Comparison of ENCODE assay signal across 13 mouse cellular contexts in the genomic region with DNA sequence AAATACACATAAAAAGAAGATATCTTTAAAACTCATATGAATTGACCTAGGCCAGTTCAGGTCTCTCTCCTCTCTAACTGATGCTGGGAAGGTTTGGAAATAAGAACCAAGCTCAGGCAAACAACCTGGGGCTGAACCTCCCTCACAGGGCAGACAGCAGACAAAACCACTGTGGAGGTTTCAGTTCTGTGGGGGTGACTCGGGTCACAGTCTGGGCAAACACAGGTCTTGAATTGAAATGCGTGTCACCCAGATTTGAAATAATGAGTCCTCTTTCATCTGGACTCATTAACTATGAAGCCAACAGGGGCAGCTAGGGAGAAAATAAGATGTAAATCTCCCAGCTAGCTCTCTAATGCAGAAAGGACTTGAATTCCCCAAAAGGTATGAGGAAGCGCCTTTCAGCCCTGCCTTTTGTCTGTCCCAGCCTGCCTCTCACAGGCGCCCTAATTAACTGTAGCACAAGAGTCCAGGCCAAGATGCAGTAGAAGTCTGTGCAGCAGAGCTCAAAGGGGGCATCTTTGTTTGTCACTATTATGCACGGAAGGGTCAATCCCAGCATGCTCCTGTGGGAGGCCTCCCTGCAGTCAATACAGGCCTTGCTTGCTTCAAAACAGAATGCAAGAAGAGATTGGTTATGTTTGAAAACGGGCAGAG.
DNase-seq lines count a peak whose midpoint lies in the region; ATAC-seq and TF ChIP-seq lines count a peak whose summit lies in the region.
"Had no signal": no experiment of that assay in that cellular context is flagged by ENCODE, and none has a peak within 500 bp of the region (broad histone marks: within the 10 kb centered on the region; RNA-seq: fewer than 3 reads in every experiment).

No protein-coding gene starts in this region.

- H3K9me3 ChIP-seq in kidney, postnatal 0 days (replicated peaks; ENCODE audit: low read length), result no peaks in the 10 kb centered on the region
- no peaks in the 10 kb centered on the region for H3K9me3 ChIP-seq in embryonic facial prominence, embryonic 10.5 days
- H3K9me3 ChIP-seq in hindbrain, embryonic 13.5 days, result no peaks in the 10 kb centered on the region
- H3K9me3 ChIP-seq: megakaryocyte, embryonic 14.5 days had no signal

- no peak for TF ChIP-seq CTCF in kidney, postnatal 0 days (IDR thresholded peaks at IDR 0.05; ENCODE audit: low read depth)
- TF ChIP-seq CTCF in thymus, adult 2 months (IDR thresholded peaks at IDR 0.05; ENCODE audit: borderline replicate concordance, control insufficient read depth, extremely low read depth, insufficient read depth, low read length, poor library complexity), result no peak

- H3K36me3 ChIP-seq in kidney, postnatal 0 days (ENCODE audit: insufficient read depth, low read length), result no peaks in the 10 kb centered on the region
- no peaks in the 10 kb centered on the region for H3K36me3 ChIP-seq in embryonic facial prominence, embryonic 10.5 days (replicated peaks)
- no peaks in the 10 kb centered on the region for H3K36me3 ChIP-seq in hindbrain, embryonic 13.5 days
- H3K36me3 ChIP-seq in thymus, adult 2 months (ENCODE audit: control insufficient read depth, insufficient read depth, low read length), result no peaks in the 10 kb centered on the region

- TF ChIP-seq POLR2A in thymus, adult 2 months (IDR thresholded peaks at IDR 0.05; ENCODE audit: control insufficient read depth, extremely low read depth, insufficient read depth, low read length, poor library complexity), result no peak

- H3K4me2 ChIP-seq in kidney, postnatal 0 days (ENCODE audit: low read length), result no peak overlapping the region
- no peak overlapping the region for H3K4me2 ChIP-seq in hindbrain, embryonic 13.5 days

- H3K27ac ChIP-seq in kidney, postnatal 0 days, result no peak overlapping the region
- H3K27ac ChIP-seq in embryonic facial prominence, embryonic 10.5 days (replicated peaks), result peak overlapping the region; percentile 51
- H3K27ac ChIP-seq in hindbrain, embryonic 13.5 days, result peak overlapping the region; percentile 2; the same call in 1 of the 2 replicates
- no peak overlapping the region for H3K27ac ChIP-seq in thymus, adult 2 months (ENCODE audit: control insufficient read depth, insufficient read depth, low read length)

- WGBS in kidney, postnatal 0 days, result 36% methylated on average over 6 of the region's 6 CpGs
- WGBS in embryonic facial prominence, embryonic 10.5 days, result 28% methylated on average over 6 of the region's 6 CpGs
- WGBS in hindbrain, embryonic 13.5 days, result 11% methylated on average over 6 of the region's 6 CpGs
- 80% methylated on average over 6 of the region's 6 CpGs for WGBS in thymus, adult 2 months

- peak; percentile 38 for DNase-seq in kidney, postnatal 0 days (ENCODE audit: low spot score)
- DNase-seq in kidney, postnatal 36 days, result no peak
- peak; percentile 45 for DNase-seq in embryonic facial prominence, embryonic 10.5 days (ENCODE audit: low spot score)
- peak; percentile 64 for DNase-seq in retina, embryonic 14.5 days (ENCODE audit: low spot score)
- DNase-seq in spleen, postnatal 10 days (ENCODE audit: low spot score in 2 of 2), result no peak
- DNase-seq in thymus, adult 2 months, result no peak
- no peak for DNase-seq in natural killer cell, adult 2 months (ENCODE audit: low spot score in 2 of 2)
- DNase-seq: cerebellum, adult 11 months; heart, postnatal 10 days; kidney, adult 11 months; liver, postnatal 0 days had no signal

- no peak overlapping the region for H3K4me3 ChIP-seq in kidney, postnatal 0 days (replicated peaks; ENCODE audit: low read depth, low read length)
- no peak overlapping the region for H3K4me3 ChIP-seq in embryonic facial prominence, embryonic 10.5 days
- H3K4me3 ChIP-seq in hindbrain, embryonic 13.5 days, result no peak overlapping the region
- H3K4me3 ChIP-seq in thymus, adult 2 months (ENCODE audit: control insufficient read depth, insufficient read depth, low read length), result no peak overlapping the region
- H3K4me3 ChIP-seq: megakaryocyte, embryonic 14.5 days had no signal

- H3K27me3 ChIP-seq in kidney, postnatal 0 days (ENCODE audit: insufficient read depth, low read length), result no peaks in the 10 kb centered on the region
- peaks cover 8% of the 10 kb centered on the region; the same call in 1 of the 2 replicates for H3K27me3 ChIP-seq in embryonic facial prominence, embryonic 10.5 days (replicated peaks; ENCODE audit: low read depth, poor library complexity, severe bottlenecking)
- H3K27me3 ChIP-seq in hindbrain, embryonic 13.5 days, result no peaks in the 10 kb centered on the region
- no peaks in the 10 kb centered on the region for H3K27me3 ChIP-seq in thymus, adult 2 months (ENCODE audit: control insufficient read depth, insufficient read depth, low read length)

- no peak for ATAC-seq in kidney, postnatal 0 days (replicated peaks; ENCODE audit: low FRiP score, low read depth)
- no peak for ATAC-seq in hindbrain, embryonic 13.5 days (ENCODE audit: low FRiP score)
- ATAC-seq: liver, postnatal 0 days had no signal

- H3K9ac ChIP-seq in kidney, postnatal 0 days (ENCODE audit: low read depth, low read length), result no peak overlapping the region
- no peak overlapping the region for H3K9ac ChIP-seq in hindbrain, embryonic 13.5 days
- H3K9ac ChIP-seq: liver, postnatal 0 days had no signal

- H3K4me1 ChIP-seq in kidney, postnatal 0 days (replicated peaks; ENCODE audit: insufficient read depth, low read length), result no peaks in the 10 kb centered on the region
- peaks cover 50% of the 10 kb centered on the region for H3K4me1 ChIP-seq in embryonic facial prominence, embryonic 10.5 days
- H3K4me1 ChIP-seq in hindbrain, embryonic 13.5 days (replicated peaks), result peaks cover 8% of the 10 kb centered on the region
- no peaks in the 10 kb centered on the region for H3K4me1 ChIP-seq in thymus, adult 2 months (replicated peaks; ENCODE audit: control insufficient read depth, insufficient read depth, low read length)
- H3K4me1 ChIP-seq: megakaryocyte, embryonic 14.5 days had no signal

Comparison
In these comparisons a context has a peak if more than half of its experiments do, and no peak if none do; other contexts are left out.
1. DNase-seq: peak in kidney, postnatal 0 days (single experiment), embryonic facial prominence, embryonic 10.5 days (single experiment) and retina, embryonic 14.5 days (single experiment); none in kidney, postnatal 36 days (0 of 2), spleen, postnatal 10 days (0 of 2), thymus, adult 2 months (single experiment) and natural killer cell, adult 2 months (0 of 2).
2. H3K27ac ChIP-seq: peak in embryonic facial prominence, embryonic 10.5 days (single experiment) and hindbrain, embryonic 13.5 days (single experiment); none in kidney, postnatal 0 days (single experiment) and thymus, adult 2 months (single experiment).